Mouse (Mus musculus) hindbrain, embryonic 15.5 days (tissue): ENCODE data around the gene Ccdc34. TPM values are rescaled to one million over a fixed set of nuclear protein-coding genes. Genes with fewer than 3 reads are reported as not detected.

Experiments
- ATAC-seq: fragments of 200-750 bp; cut with Nextera tagmentation; 2 replicates; pipeline ENCODE4 v1.8.0; 2017; ENCODE audit warnings: low read depth, moderate number of reproducible peaks, moderate TSS enrichment; ENCODE audit not compliant: low FRiP score
- H3K27ac ChIP-seq: fragments of 300-500 bp; sonication (generic); replicated peaks from 2 replicates; pipeline ENCODE4 v1.5.1; 2015; ENCODE audit warnings: mild to moderate bottlenecking, inconsistent platforms
- H3K27me3 ChIP-seq: fragments of 300-500 bp; sonication (generic); 2 replicates; pipeline ENCODE4 v1.6.1; 2015; ENCODE audit warnings: control low read depth, inconsistent platforms
- H3K36me3 ChIP-seq: fragments of 300-500 bp; sonication (generic); 2 replicates; pipeline ENCODE4 v1.6.1; 2015; ENCODE audit warnings: control low read depth, inconsistent platforms
- H3K4me1 ChIP-seq: fragments of 300-500 bp; sonication (generic); replicated peaks from 2 replicates; pipeline ENCODE4 v1.6.1; 2015; ENCODE audit warnings: control low read depth, inconsistent platforms
- H3K4me2 ChIP-seq: fragments of 300-500 bp; sonication (generic); 2 replicates; pipeline ENCODE4 v1.6.1; 2015; ENCODE audit warnings: moderate library complexity, mild to moderate bottlenecking, inconsistent platforms
- H3K4me3 ChIP-seq: fragments of 300-500 bp; sonication (generic); 2 replicates; pipeline ENCODE4 v1.5.1; 2015; ENCODE audit warnings: mild to moderate bottlenecking, inconsistent platforms
- H3K9ac ChIP-seq: fragments of 300-500 bp; sonication (generic); 2 replicates; pipeline ENCODE4 v1.6.1; 2015; ENCODE audit warnings: inconsistent platforms
- H3K9me3 ChIP-seq: fragments of 300-500 bp; sonication (generic); 2 replicates; pipeline ENCODE4 v1.6.1; 2016; ENCODE audit warnings: control low read depth, inconsistent platforms
- WGBS: fragments of 180-500 bp; shearing (Covaris S2); methylation state at CpG from one replicate; pipeline ENCODE4 v1.1.7; 2015; 5-methylcytosine and 5-hydroxymethylcytosine counted together
- polyA plus RNA-seq: library from polyadenylated mRNA; unstranded; fragments of >200 nt; fragmentation: Nextera tagmentation; extraction: Ambion mirVana; gene quantifications from 2 replicates; pipeline ENCODE4 v1.2.1, GENCODE M21; 2015

Ccdc34 gene
- polyA plus RNA-seq, 1 experiment from 2014 or later, result 29.5 TPM

GRCm38 (mm10) chr2:109985560-109985959 is 32.1 kb upstream of the Ccdc34 start:
- WGBS, result 57% methylated on average over 9 of the region's 9 CpGs
- Histone ChIP-seq H3K4me2 (no peak overlapping the region), H3K27ac (no peak overlapping the region), H3K27me3 (no peaks in the 10 kb centered on the region), H3K4me3 (no peak overlapping the region), H3K4me1 (peaks cover 17% of the 10 kb centered on the region; the same call in 1 of the 2 replicates), H3K9me3 (no peaks in the 10 kb centered on the region), H3K36me3 (no peaks in the 10 kb centered on the region), H3K9ac (no peak overlapping the region)
- no peak for ATAC-seq

DNA sequence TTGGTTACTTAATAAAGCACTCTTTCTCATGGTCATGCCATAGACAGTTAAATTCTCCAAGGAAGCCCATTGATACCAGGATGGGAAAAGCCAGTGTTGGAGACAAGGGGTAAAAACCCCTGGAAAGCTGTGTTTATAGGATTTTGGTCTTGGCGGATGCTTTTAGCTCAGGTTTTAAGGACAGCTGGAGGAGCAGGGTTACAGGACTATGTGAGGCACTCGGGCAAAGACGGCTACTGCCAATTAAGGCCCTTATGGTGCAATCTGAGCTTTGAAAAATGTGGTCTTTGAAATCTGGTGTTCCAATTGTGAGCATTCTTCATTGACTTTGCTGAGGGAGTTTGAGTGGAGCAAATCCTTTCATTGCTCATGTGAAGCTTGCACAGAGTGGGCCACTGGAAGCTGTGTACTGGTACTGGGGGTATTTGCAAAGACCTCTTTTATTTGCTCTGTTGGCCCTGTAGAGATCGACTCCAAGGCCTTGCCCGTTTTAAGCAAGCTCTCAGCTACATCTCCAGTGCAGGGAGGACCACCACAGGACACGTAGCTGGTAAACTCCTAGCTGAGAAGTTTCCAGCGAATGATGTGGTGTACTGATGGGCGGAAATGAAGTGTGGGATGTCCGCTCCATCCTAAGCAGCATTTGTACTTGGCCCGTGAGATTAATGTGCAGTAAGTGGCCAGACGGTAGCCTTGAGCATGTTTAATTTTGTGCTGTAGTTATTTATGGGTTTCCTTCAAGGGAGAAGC is 31.4 kb upstream of the Ccdc34 start:
- Histone ChIP-seq H3K4me1 (peaks cover 17% of the 10 kb centered on the region; the same call in 1 of the 2 replicates), H3K36me3 (no peaks in the 10 kb centered on the region), H3K9ac (no peak overlapping the region), H3K27ac (no peak overlapping the region), H3K4me2 (no peak overlapping the region), H3K9me3 (no peaks in the 10 kb centered on the region), H3K4me3 (no peak overlapping the region), H3K27me3 (no peaks in the 10 kb centered on the region)
- WGBS, result 77% methylated on average over 11 of the region's 11 CpGs
- ATAC-seq, result no peak

- Histone ChIP-seq H3K27me3 (no peaks in the 10 kb centered on the region), H3K4me1 (peaks cover 17% of the 10 kb centered on the region; the same call in 1 of the 2 replicates), H3K9me3 (no peaks in the 10 kb centered on the region), H3K36me3 (no peaks in the 10 kb centered on the region), H3K4me2 (no peak overlapping the region), H3K9ac (no peak overlapping the region), H3K4me3 (no peak overlapping the region), H3K27ac (no peak overlapping the region)
- 64% methylated on average over 5 of the region's 5 CpGs for WGBS
- ATAC-seq, result no peak
Observed at GRCm38 (mm10) chr2:109987946-109988345, 29.7 kb upstream of the Ccdc34 start.

GRCm38 (mm10) chr2:109989196-109989595 is 28.4 kb upstream of the Ccdc34 start:
- Histone ChIP-seq H3K4me1 (peaks cover 17% of the 10 kb centered on the region; the same call in 1 of the 2 replicates), H3K27ac (peak overlapping the region; percentile 55; the same call in 1 of the 2 replicates), H3K36me3 (no peaks in the 10 kb centered on the region), H3K4me3 (no peak overlapping the region), H3K27me3 (no peaks in the 10 kb centered on the region), H3K9ac (no peak overlapping the region), H3K4me2 (no peak overlapping the region), H3K9me3 (no peaks in the 10 kb centered on the region)
- WGBS, result 6% methylated on average over 3 of the region's 3 CpGs
- peak; percentile 72; the same call in 1 of the 2 replicates for ATAC-seq

DNA sequence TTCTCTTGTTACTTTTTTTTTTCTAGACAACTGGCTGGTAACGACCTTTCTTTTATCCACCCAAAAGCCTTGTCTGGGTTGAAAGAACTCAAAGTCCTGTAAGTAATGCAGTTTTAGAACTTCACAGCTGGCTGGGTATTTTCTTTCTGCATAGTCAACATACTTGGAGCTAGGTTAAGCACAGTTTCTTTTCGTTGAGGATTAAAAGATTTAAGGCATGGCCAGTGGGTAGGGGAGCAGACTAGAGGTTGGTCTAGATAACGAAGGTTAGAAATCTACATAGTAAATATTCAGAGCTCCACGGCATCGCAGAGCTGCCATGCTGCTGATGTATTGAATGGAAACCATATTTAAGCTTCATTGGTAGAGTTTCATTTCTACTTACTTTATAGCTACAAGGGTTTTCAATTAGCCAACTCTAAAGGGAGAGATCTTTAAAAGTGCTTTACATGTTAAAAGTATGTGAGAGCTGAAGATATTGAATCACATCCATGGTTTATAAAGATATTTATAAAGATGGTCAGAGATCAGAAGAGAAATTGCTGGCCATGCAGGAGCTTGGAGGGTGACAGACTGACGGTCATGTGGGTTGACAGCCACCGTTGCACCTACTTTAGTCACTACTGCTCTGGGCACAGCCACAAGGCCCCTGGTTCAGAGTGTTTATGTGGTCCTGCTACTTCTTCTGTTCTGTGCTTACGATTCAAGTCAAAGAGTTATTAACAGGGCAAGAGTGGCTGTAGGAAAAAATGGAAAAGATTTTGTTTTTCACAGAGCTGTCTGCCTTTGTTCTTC is 27.7 kb upstream of the Ccdc34 start:
- Histone ChIP-seq H3K4me1 (peaks cover 17% of the 10 kb centered on the region; the same call in 1 of the 2 replicates), H3K9ac (no peak overlapping the region), H3K27me3 (no peaks in the 10 kb centered on the region), H3K9me3 (no peaks in the 10 kb centered on the region), H3K36me3 (no peaks in the 10 kb centered on the region), H3K4me3 (no peak overlapping the region), H3K27ac (no peak overlapping the region), H3K4me2 (no peak overlapping the region)
- 32% methylated on average over 8 of the region's 8 CpGs for WGBS
- no peak for ATAC-seq

- Histone ChIP-seq H3K4me3 (no peak overlapping the region), H3K4me1 (peaks cover 17% of the 10 kb centered on the region; the same call in 1 of the 2 replicates), H3K27ac (no peak overlapping the region), H3K36me3 (no peaks in the 10 kb centered on the region), H3K27me3 (no peaks in the 10 kb centered on the region), H3K4me2 (no peak overlapping the region), H3K9me3 (no peaks in the 10 kb centered on the region), H3K9ac (no peak overlapping the region)
- WGBS, result 98% methylated on average over 1 of the region's 1 CpGs
- no peak for ATAC-seq
Observed at GRCm38 (mm10) chr2:109991754-109992153, 25.9 kb upstream of the Ccdc34 start.

- Histone ChIP-seq H3K4me3 (no peak overlapping the region), H3K4me2 (no peak overlapping the region), H3K9ac (no peak overlapping the region), H3K4me1 (peaks cover 17% of the 10 kb centered on the region; the same call in 1 of the 2 replicates), H3K9me3 (no peaks in the 10 kb centered on the region), H3K36me3 (no peaks in the 10 kb centered on the region), H3K27me3 (no peaks in the 10 kb centered on the region), H3K27ac (no peak overlapping the region)
- no peak for ATAC-seq
- WGBS, result 47% methylated on average over 11 of the region's 11 CpGs
Observed at GRCm38 (mm10) chr2:109992448-109993073, 25.1 kb upstream of the Ccdc34 start.

- H3K4me2 ChIP-seq, result no peak overlapping the region
- H3K27me3 ChIP-seq, result no peaks in the 10 kb centered on the region
- H3K9ac ChIP-seq, result no peak overlapping the region
- peaks cover 13% of the 10 kb centered on the region; the same call in 1 of the 2 replicates for H3K4me1 ChIP-seq
- no peak for ATAC-seq
- no peaks in the 10 kb centered on the region for H3K9me3 ChIP-seq
- no peak overlapping the region for H3K4me3 ChIP-seq
- H3K36me3 ChIP-seq, result no peaks in the 10 kb centered on the region
- no peak overlapping the region for H3K27ac ChIP-seq
Observed at GRCm38 (mm10) chr2:109993404-109993803, 24.2 kb upstream of the Ccdc34 start.

DNA sequence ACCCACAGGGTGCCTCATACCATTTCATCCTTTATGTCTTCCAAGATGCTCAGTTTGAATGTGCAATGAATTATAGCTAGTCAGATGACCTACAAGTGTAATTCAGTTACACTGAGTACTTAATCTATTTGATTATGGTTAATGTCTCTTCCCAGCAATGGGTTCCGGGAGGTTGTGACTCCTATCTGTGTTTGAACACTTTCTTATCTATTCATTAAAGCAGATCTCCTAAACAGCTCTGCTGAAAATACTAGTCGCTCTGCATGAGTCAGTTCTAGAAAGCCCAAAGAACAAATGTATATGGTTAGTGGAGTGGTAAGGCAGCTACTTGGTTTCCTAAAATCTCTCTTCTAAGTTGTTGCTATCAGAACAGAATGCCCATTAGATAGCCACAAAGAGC is 22.6 kb upstream of the Ccdc34 start:
- Histone ChIP-seq H3K9me3 (no peaks in the 10 kb centered on the region), H3K27ac (no peak overlapping the region), H3K4me2 (no peak overlapping the region), H3K4me3 (no peak overlapping the region), H3K27me3 (no peaks in the 10 kb centered on the region), H3K36me3 (peaks cover 4% of the 10 kb centered on the region; the same call in 1 of the 2 replicates), H3K9ac (no peak overlapping the region), H3K4me1 (0 out of 2 replicates have a peak, but pooled peaks cover under 1% of the 10 kb centered on the region)
- 75% methylated on average over 2 of the region's 2 CpGs for WGBS
- ATAC-seq, result no peak

GRCm38 (mm10) chr2:109996411-109996810 is 21.2 kb upstream of the Ccdc34 start:
- Histone ChIP-seq H3K4me3 (no peak overlapping the region), H3K4me2 (no peak overlapping the region), H3K4me1 (no peaks in the 10 kb centered on the region), H3K9ac (no peak overlapping the region), H3K36me3 (peaks cover 6% of the 10 kb centered on the region; the same call in 1 of the 2 replicates), H3K27ac (no peak overlapping the region), H3K27me3 (no peaks in the 10 kb centered on the region), H3K9me3 (no peaks in the 10 kb centered on the region)
- 59% methylated on average over 12 of the region's 12 CpGs for WGBS
- no peak for ATAC-seq

- no peak for ATAC-seq
- Histone ChIP-seq H3K4me3 (no peak overlapping the region), H3K27me3 (no peaks in the 10 kb centered on the region), H3K27ac (no peak overlapping the region), H3K9me3 (no peaks in the 10 kb centered on the region), H3K9ac (no peak overlapping the region), H3K4me1 (no peaks in the 10 kb centered on the region), H3K4me2 (no peak overlapping the region), H3K36me3 (peaks cover 12% of the 10 kb centered on the region; the same call in 1 of the 2 replicates)
- 43% methylated on average over 1 of the region's 1 CpGs for WGBS
Observed at GRCm38 (mm10) chr2:110004668-110005067, 12.9 kb upstream of the Ccdc34 start.

GRCm38 (mm10) chr2:110005164-110005563 is 12.5 kb upstream of the Ccdc34 start:
- no peak for ATAC-seq
- no peak overlapping the region for H3K9ac ChIP-seq
- WGBS, result 71% methylated on average over 3 of the region's 3 CpGs
- no peak overlapping the region for H3K4me2 ChIP-seq
- no peaks in the 10 kb centered on the region for H3K27me3 ChIP-seq
- no peak overlapping the region for H3K27ac ChIP-seq
- H3K36me3 ChIP-seq, result peaks cover 12% of the 10 kb centered on the region; the same call in 1 of the 2 replicates
- no peaks in the 10 kb centered on the region for H3K9me3 ChIP-seq
- no peaks in the 10 kb centered on the region for H3K4me1 ChIP-seq
- H3K4me3 ChIP-seq, result no peak overlapping the region
